25 mouse cellular contexts compared by ENCODE assay signal in genomic region chr2:110556098-110556497, GRCm38 (mm10). TPM values are rescaled to one million over a fixed set of nuclear protein-coding genes. Genes with fewer than 3 reads are reported as not detected.
"Had no signal": no experiment of that assay in that cellular context is flagged by ENCODE, and none has a peak within 500 bp of the region (broad histone marks: within the 10 kb centered on the region; RNA-seq: fewer than 3 reads in every experiment).

No protein-coding gene starts in this region.

- H3K9me3 ChIP-seq: lung, embryonic 15.5 days; midbrain, embryonic 13.5 days; midbrain, embryonic 15.5 days; neural tube, embryonic 12.5 days; stomach, embryonic 15.5 days had no signal

- H3K27me3 ChIP-seq: lung, embryonic 15.5 days; megakaryocyte, embryonic 14.5 days; midbrain, embryonic 13.5 days; midbrain, embryonic 15.5 days; neural tube, embryonic 12.5 days; stomach, embryonic 15.5 days had no signal

- H3K9ac ChIP-seq: lung, embryonic 15.5 days; midbrain, embryonic 13.5 days; midbrain, embryonic 15.5 days; neural tube, embryonic 12.5 days; stomach, embryonic 15.5 days had no signal

- H3K27ac ChIP-seq: lung, embryonic 15.5 days; macrophage; midbrain, embryonic 13.5 days; midbrain, embryonic 15.5 days; neural tube, embryonic 12.5 days; stomach, embryonic 15.5 days; stomach, postnatal 0 days had no signal

- DNase-seq: lung, adult 2 months; lung, postnatal 14 days; lung, postnatal 36 days; right cerebral cortex, postnatal 14 days; thymus, adult 2 months; thymus, postnatal 25 days; thymus, postnatal 4 days had no signal

- ATAC-seq: lung, postnatal 0 days; midbrain, embryonic 13.5 days; midbrain, embryonic 15.5 days had no signal

- H3K4me2 ChIP-seq: lung, embryonic 15.5 days; midbrain, embryonic 11.5 days; midbrain, embryonic 13.5 days; midbrain, embryonic 15.5 days; neural tube, embryonic 12.5 days; stomach, embryonic 15.5 days had no signal

- H3K4me3 ChIP-seq: lung, embryonic 15.5 days; megakaryocyte, embryonic 14.5 days; midbrain, embryonic 13.5 days; midbrain, embryonic 15.5 days; neural tube, embryonic 12.5 days; stomach, embryonic 15.5 days had no signal

- H3K4me1 ChIP-seq: lung, embryonic 15.5 days; megakaryocyte, embryonic 14.5 days; midbrain, embryonic 13.5 days; midbrain, embryonic 15.5 days; neural tube, embryonic 12.5 days; stomach, embryonic 15.5 days had no signal

- H3K36me3 ChIP-seq: lung, embryonic 15.5 days; midbrain, embryonic 13.5 days; midbrain, embryonic 15.5 days; neural tube, embryonic 12.5 days; stomach, embryonic 15.5 days had no signal

RNA-seq across cellular contexts. Expression of gene Slc5a12, which starts 41.0 kb away (rescaled TPM):
- total RNA-seq: megakaryocyte progenitor cell, adult 5-6 weeks; midbrain, postnatal 0 days; monocyte, adult 5-6 weeks; neutrophil, adult 5-6 weeks had no signal
- polyA plus RNA-seq: lung, embryonic 15.5 days; lung, postnatal 0 days; macrophage; midbrain, embryonic 11.5 days; midbrain, embryonic 13.5 days; midbrain, embryonic 15.5 days; midbrain, postnatal 0 days; neural tube, embryonic 12.5 days; neural tube, embryonic 14.5 days; spleen, adult 2 months; stomach, embryonic 15.5 days; stomach, postnatal 0 days; testis, adult 2 months; thymus, adult 2 months; urinary bladder, adult 2 months had no signal
